Mouse (Mus musculus): ENCODE results near the gene Gpatch2. TPM values are rescaled to one million over a fixed set of nuclear protein-coding genes. Genes with fewer than 3 reads are reported as not detected.

Gpatch2 gene
- polyA plus RNA-seq, 1 experiment from 2014 or later, result 19.8 TPM

DNA sequence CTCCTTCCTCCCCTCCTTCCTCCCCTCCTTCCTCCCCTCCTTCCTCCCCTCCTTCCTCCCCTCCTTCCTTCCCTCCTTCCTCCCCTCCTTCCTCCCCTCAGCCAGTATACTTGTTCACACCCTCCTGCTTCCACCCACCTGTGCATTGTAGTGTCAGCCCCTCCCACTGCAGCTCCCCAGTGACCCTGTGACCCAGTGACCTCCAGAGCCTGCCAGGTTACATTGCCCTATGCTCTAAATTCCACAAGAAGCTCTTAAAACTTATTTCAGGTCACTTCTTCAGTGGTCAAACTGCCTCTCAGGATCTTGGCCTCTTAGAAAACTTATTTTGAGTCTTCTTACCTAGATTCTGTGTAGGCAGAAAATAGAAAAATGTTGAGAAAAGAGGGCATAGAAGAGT is 99.2 kb downstream of the Gpatch2 start:
- H3K9ac ChIP-seq, result no peak overlapping the region
- H3K4me2 ChIP-seq, result no peak overlapping the region
- no peaks in the 10 kb centered on the region for H3K36me3 ChIP-seq (ENCODE audit: poor library complexity, severe bottlenecking)
- no peaks in the 10 kb centered on the region for H3K4me1 ChIP-seq
- no peaks in the 10 kb centered on the region for H3K27me3 ChIP-seq
- H3K4me3 ChIP-seq, result no peak overlapping the region
- no peak overlapping the region for H3K27ac ChIP-seq
- no peak for ATAC-seq
- H3K9me3 ChIP-seq (replicated peaks), result no peaks in the 10 kb centered on the region

DNA sequence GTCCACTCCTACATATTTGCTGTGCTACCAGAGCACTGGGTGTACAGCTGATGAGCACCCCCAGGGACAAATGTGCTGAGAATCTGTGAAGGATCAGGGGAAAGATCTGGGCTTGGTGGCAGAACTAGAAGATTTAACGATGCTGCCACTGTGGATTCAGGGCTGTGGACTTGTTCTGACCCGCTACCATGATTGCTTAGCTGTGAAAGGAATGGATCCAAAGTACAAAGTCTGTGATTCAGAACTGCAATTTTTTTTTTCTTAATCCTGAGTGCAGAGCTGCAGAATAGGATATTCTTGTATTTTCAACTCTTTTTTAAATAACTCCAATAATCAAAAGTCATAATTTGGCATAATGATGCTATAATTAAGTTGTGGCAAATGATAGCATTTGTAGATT is 100.5 kb downstream of the Gpatch2 start:
- H3K27me3 ChIP-seq, result no peaks in the 10 kb centered on the region
- no peak overlapping the region for H3K4me2 ChIP-seq
- no peaks in the 10 kb centered on the region for H3K4me1 ChIP-seq
- H3K9me3 ChIP-seq (replicated peaks), result no peaks in the 10 kb centered on the region
- no peak for ATAC-seq
- 74% methylated on average over 2 of the region's 2 CpGs for whole genome bisulfite sequencing
- no peak overlapping the region for H3K9ac ChIP-seq
- no peak overlapping the region for H3K27ac ChIP-seq
- no peaks in the 10 kb centered on the region for H3K36me3 ChIP-seq (ENCODE audit: poor library complexity, severe bottlenecking)
- H3K4me3 ChIP-seq, result no peak overlapping the region

DNA sequence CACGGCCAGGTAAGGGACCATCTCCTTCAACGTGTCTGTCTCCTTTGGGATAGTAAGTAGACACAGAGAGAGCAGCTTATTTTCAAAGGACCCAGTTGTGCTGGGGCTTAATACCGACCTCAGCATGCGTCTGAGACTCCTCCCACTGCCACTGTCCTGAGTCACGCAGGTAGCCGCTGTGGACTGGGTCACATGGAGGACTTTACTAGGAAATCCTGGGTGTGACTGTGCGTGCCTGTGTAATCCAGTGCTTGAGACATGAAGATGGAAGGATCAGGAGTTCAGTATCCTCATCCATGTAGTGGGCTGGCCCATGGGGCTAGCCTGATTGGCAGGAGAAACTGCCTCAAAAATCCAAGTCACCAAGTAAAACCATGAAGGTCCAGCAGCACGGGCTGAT is 101.2 kb downstream of the Gpatch2 start:
- no peaks in the 10 kb centered on the region for H3K4me1 ChIP-seq
- H3K9me3 ChIP-seq (replicated peaks), result no peaks in the 10 kb centered on the region
- H3K27ac ChIP-seq, result no peak overlapping the region
- H3K9ac ChIP-seq, result no peak overlapping the region
- no peaks in the 10 kb centered on the region for H3K36me3 ChIP-seq (ENCODE audit: poor library complexity, severe bottlenecking)
- WGBS, result 84% methylated on average over 8 of the region's 8 CpGs
- H3K27me3 ChIP-seq, result no peaks in the 10 kb centered on the region
- no peak overlapping the region for H3K4me2 ChIP-seq
- H3K4me3 ChIP-seq, result no peak overlapping the region
- no peak for ATAC-seq

DNA sequence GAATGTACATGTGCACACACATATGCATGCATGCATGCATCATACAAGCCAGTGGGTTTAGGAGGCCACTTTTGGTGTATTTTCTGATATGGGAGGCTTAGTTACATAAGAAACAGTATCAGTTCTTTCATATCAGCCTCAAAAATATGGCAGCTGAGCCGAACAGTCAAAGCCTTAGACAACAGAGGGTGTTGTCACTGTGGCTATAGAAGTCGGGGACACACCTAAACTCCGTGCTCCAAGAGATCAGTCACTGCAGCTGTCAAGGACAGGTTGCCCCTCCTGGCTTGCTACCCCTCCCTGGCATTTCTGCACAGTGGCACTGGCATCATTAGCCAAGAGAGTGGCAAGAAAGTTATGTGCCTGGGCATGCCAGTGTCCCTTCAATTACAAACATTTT is 106.5 kb downstream of the Gpatch2 start:
- Histone ChIP-seq H3K27me3 (no peaks in the 10 kb centered on the region), H3K36me3 (ENCODE audit: poor library complexity, severe bottlenecking) (no peaks in the 10 kb centered on the region), H3K4me2 (no peak overlapping the region), H3K9ac (no peak overlapping the region), H3K4me3 (no peak overlapping the region), H3K9me3 (replicated peaks) (no peaks in the 10 kb centered on the region), H3K27ac (no peak overlapping the region), H3K4me1 (no peaks in the 10 kb centered on the region)
- 91% methylated on average over 3 of the region's 3 CpGs for WGBS
- ATAC-seq, result no peak

DNA sequence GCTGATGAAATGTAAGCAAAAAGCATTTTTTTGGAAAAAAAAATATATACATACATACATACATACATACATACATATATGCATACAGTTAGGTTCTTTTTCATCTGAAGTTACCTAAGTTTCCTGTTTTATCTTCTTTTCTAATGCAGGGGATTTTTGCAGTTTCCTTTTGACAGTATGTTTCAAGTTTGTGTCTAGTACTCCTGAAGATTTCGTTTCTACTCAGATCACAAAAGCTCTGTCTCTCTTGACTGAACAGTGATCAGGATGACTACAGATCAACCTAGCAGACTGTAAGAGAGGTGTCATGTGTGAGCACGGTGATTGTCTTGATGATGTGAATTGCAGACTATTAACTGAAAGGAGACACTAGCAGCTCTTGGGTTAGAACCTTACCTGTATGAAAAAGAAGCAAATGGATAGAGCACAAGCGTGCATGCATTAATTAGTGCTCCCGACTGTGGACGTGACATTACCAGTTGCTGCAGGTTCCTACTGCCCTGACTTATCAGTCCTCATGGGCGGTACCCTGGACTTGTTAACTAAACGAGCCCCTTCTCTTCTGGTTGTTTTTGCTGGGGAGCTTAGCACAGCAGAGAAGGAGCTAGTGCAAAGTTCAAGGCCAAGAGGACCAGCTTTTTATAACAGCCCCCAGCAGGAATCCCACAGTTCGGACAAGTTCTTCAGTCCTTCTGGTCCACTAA is 107.3 kb downstream of the Gpatch2 start:
- Histone ChIP-seq H3K27ac (no peak overlapping the region), H3K4me2 (no peak overlapping the region), H3K9me3 (replicated peaks) (no peaks in the 10 kb centered on the region), H3K4me1 (peaks cover 7% of the 10 kb centered on the region; the same call in 1 of the 2 replicates), H3K4me3 (no peak overlapping the region), H3K9ac (no peak overlapping the region), H3K27me3 (no peaks in the 10 kb centered on the region), H3K36me3 (ENCODE audit: poor library complexity, severe bottlenecking) (no peaks in the 10 kb centered on the region)
- 80% methylated on average over 8 of the region's 8 CpGs for WGBS
- ATAC-seq, result no peak

DNA sequence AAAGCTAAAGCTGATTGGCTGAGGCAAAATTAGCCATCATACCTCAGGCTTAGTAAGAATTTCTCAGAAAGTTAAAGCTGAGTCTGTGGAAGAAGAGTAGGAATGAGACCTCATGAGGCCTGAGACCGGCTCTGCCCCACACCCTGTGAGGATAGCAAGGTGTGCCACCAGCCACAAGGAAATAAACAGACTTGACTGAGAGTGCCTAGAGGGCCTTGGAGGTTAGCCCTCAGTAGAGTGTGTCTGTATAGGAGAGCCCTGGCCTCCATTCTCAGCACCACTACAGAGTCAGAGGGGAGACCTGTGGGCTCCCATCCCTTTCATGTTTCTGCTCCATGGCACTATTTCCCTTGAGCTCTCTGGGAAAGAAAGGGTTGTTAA is 107.9 kb downstream of the Gpatch2 start:
- Histone ChIP-seq H3K9me3 (replicated peaks) (no peaks in the 10 kb centered on the region), H3K4me2 (no peak overlapping the region), H3K27ac (no peak overlapping the region), H3K9ac (no peak overlapping the region), H3K36me3 (ENCODE audit: poor library complexity, severe bottlenecking) (no peaks in the 10 kb centered on the region), H3K4me3 (no peak overlapping the region), H3K27me3 (no peaks in the 10 kb centered on the region), H3K4me1 (peaks cover 13% of the 10 kb centered on the region; the same call in 1 of the 2 replicates)
- WGBS, result 85% methylated on average over 1 of the region's 1 CpGs
- ATAC-seq, result no peak

DNA sequence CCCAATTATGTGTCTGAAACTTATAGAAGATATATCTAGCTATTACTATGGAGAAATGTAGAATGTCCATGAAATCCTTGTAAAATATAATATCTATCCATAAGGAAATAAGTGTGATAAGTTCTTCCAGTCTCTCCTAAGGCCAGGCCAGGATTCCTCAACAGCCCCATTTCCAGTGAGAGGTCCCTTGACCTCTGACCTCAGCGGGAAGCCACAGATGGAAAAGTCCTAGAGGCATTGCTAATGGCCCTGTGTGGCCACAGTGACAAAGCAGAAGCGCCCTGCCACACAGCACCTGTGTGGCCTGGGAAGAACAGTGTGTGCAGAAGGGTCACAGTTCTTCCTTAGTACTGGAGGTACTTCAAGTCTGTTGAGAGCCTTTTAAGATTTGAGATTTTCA is 127.2 kb downstream of the Gpatch2 start:
- H3K9ac ChIP-seq, result no peak overlapping the region
- no peaks in the 10 kb centered on the region for H3K9me3 ChIP-seq (replicated peaks)
- no peaks in the 10 kb centered on the region for H3K27me3 ChIP-seq
- no peak for ATAC-seq
- no peak overlapping the region for H3K27ac ChIP-seq
- H3K4me3 ChIP-seq, result no peak overlapping the region
- H3K36me3 ChIP-seq (ENCODE audit: poor library complexity, severe bottlenecking), result peaks cover 9% of the 10 kb centered on the region; the same call in 1 of the 2 replicates
- WGBS, result 79% methylated on average over 2 of the region's 2 CpGs
- 0 out of 2 replicates have a peak, but pooled peaks cover 3% of the 10 kb centered on the region for H3K4me1 ChIP-seq
- H3K4me2 ChIP-seq, result no peak overlapping the region

DNA sequence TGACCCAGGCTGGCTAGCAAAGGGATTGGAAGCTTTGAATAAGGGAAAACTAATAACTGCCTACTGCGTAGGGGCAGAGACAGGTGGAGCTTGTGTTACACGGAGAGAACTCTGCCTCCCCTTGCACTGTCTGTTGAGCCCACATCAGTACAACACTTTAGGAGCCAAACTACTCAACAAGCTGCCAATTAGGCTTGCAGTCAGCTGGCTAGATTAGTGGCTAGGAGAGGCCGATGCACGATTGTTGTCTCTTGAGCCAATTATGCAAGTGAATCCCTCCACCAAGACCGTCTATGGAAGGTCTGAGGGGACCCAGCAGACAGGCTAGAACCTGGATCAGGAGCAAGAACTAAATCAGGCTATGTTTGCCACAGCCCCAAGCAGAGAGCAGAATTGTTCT is 129.8 kb downstream of the Gpatch2 start:
- Histone ChIP-seq H3K4me2 (no peak overlapping the region), H3K9ac (no peak overlapping the region), H3K27me3 (no peaks in the 10 kb centered on the region), H3K36me3 (ENCODE audit: poor library complexity, severe bottlenecking) (peaks cover 22% of the 10 kb centered on the region), H3K9me3 (replicated peaks) (no peaks in the 10 kb centered on the region), H3K4me3 (no peak overlapping the region), H3K4me1 (0 out of 2 replicates have a peak, but pooled peaks cover 3% of the 10 kb centered on the region), H3K27ac (no peak overlapping the region)
- WGBS, result 43% methylated on average over 5 of the region's 5 CpGs
- no peak for ATAC-seq

DNA sequence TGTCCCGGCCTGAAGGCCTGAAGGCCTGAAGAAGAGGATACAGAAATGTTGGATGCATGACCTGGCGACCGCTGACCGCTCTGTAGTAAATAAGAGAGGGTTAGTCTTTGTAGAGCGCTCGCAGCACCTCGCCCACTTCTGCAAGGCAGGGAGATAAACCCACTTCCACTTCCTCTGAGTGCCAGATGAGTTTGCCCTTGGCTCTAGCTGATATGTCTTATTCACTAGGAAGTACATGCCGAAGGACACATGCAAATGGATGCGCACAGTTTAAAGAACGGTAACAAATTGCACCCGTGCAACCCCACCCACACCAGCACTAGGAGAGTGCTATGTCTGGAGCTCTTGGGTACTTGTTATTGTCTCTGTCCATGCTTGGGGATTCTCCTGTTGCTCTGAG is 131.6 kb downstream of the Gpatch2 start:
- Histone ChIP-seq H3K9me3 (replicated peaks) (no peaks in the 10 kb centered on the region), H3K36me3 (ENCODE audit: poor library complexity, severe bottlenecking) (peaks cover 24% of the 10 kb centered on the region), H3K9ac (no peak overlapping the region), H3K4me3 (no peak overlapping the region), H3K4me1 (0 out of 2 replicates have a peak, but pooled peaks cover 3% of the 10 kb centered on the region), H3K27me3 (no peaks in the 10 kb centered on the region), H3K4me2 (no peak overlapping the region), H3K27ac (no peak overlapping the region)
- ATAC-seq, result no peak
- WGBS, result 84% methylated on average over 11 of the region's 11 CpGs

DNA sequence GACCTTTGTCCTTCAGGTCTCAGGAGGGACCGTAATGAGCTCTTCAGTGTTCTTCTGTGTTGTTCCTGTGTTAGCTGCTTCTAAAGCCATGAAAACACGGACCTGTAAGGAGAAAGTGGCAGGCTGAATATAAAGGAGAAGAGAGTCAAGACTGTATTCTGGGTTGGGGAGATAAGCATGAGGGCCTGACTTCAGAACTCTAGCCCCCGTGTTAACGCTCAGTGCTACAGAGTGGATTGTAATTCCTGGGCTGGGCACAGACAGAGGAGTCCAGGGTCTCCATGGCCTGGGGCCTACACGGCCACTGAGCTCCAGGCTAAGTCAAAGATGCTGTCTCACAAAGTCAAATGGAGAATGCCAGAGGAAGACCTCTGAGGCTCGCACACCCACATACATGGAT is 132.3 kb downstream of the Gpatch2 start:
- 92% methylated on average over 6 of the region's 6 CpGs for WGBS
- no peaks in the 10 kb centered on the region for H3K27me3 ChIP-seq
- H3K4me2 ChIP-seq, result no peak overlapping the region
- 0 out of 2 replicates have a peak, but pooled peaks cover 3% of the 10 kb centered on the region for H3K4me1 ChIP-seq
- no peak overlapping the region for H3K4me3 ChIP-seq
- H3K9ac ChIP-seq, result no peak overlapping the region
- no peak for ATAC-seq
- no peaks in the 10 kb centered on the region for H3K9me3 ChIP-seq (replicated peaks)
- no peak overlapping the region for H3K27ac ChIP-seq
- H3K36me3 ChIP-seq (ENCODE audit: poor library complexity, severe bottlenecking), result peaks cover 24% of the 10 kb centered on the region

DNA sequence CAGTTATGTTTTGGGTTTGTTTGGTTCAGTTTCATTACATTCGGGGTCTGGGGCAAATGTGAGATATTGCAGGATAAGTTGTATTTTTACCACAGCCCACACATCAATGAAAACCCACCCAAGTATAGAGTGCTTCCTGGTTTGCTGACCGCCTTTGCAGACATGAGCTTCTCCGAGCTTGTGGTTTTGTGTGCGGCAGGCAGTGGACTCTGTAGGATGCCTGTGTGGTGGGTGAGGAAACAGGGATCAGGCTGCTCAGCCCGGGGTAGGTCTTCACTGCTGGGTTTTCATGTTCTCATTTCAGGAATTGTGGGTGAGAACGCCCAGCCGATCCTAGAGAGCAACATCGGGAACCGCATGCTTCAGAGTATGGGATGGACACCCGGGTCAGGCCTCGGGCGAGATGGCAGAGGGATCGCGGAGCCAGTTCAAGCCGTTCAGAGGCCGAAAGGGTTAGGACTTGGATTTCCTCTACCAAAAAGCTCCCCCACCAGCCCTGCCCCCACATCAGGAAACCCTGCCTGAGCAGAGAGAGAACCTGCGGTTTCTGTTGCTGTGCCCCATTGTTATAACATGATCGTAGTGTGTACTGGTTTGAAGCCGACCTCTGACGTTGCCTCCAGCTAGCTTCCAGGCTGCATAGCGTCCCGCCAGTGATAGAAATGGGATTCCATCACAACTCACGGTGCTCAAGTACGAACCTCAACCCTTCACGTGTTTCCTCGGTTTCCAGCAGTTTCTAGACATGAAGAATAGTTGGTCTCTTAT is 132.9 kb downstream of the Gpatch2 start:
- Histone ChIP-seq H3K36me3 (ENCODE audit: poor library complexity, severe bottlenecking) (peaks cover 24% of the 10 kb centered on the region), H3K9ac (no peak overlapping the region), H3K27me3 (no peaks in the 10 kb centered on the region), H3K4me2 (no peak overlapping the region), H3K27ac (no peak overlapping the region), H3K9me3 (replicated peaks) (no peaks in the 10 kb centered on the region), H3K4me3 (no peak overlapping the region), H3K4me1 (0 out of 2 replicates have a peak, but pooled peaks cover 3% of the 10 kb centered on the region)
- 96% methylated on average over 26 of the region's 26 CpGs for WGBS
- ATAC-seq, result no peak

DNA sequence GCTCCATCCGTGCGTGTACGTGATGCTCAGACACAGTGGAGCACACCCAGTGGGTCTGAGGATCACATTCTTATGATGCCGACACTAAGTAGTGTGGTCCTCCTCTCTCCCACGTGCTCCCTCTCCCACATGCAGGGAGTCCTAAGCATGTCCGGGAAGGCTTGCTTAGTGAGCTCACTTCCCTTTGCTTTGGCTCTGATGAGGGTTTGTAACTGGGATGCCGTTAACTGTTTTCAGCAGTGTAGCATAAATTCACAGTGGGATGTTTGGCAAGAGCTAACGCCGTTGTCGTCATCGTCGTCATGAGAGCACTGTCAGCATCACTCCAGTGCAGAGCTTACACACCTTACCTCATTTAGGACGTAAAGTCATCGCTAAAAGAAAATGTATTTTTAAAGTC is 133.6 kb downstream of the Gpatch2 start:
- peaks cover 24% of the 10 kb centered on the region for H3K36me3 ChIP-seq (ENCODE audit: poor library complexity, severe bottlenecking)
- H3K9ac ChIP-seq, result no peak overlapping the region
- H3K27ac ChIP-seq, result no peak overlapping the region
- H3K4me2 ChIP-seq, result no peak overlapping the region
- H3K9me3 ChIP-seq (replicated peaks), result no peaks in the 10 kb centered on the region
- WGBS, result 89% methylated on average over 14 of the region's 14 CpGs
- no peaks in the 10 kb centered on the region for H3K27me3 ChIP-seq
- H3K4me1 ChIP-seq, result 0 out of 2 replicates have a peak, but pooled peaks cover 3% of the 10 kb centered on the region
- no peak overlapping the region for H3K4me3 ChIP-seq
- ATAC-seq, result no peak
